Mouse (Mus musculus) induced T-regulatory cell, adult 2 months (primary cell): ENCODE measurements at regions not wholly inside any gene's neighbourhood (a gene's known extent, or its start where the extent isn't known, plus 50 kb on each side); places are given as distances from the start of the nearest gene placed in this dataset.
A peak's percentile ranks its signal among the peaks of the same experiment; 100 is the strongest.
"Not testable (repeated sequence)": the region's sequence is repeated elsewhere in the genome, so short reads cannot be mapped to it uniquely, and the experiment has no call there.

ENCODE experiments used
- DNase-seq: peaks from one replicate; pipeline ENCODE4 v3.0.0-alpha.2; 2012; ENCODE audit warnings: low read depth

- not testable (repeated sequence) for DNase-seq
These were observed 200.8 kb downstream of the Gm21738 start for GRCm38 (mm10) chr14:19217916-19218315.

GRCm38 (mm10) chr14:19208507-19208906 lies 210.2 kb downstream of the Gm21738 start:
- no peak for DNase-seq

DNA sequence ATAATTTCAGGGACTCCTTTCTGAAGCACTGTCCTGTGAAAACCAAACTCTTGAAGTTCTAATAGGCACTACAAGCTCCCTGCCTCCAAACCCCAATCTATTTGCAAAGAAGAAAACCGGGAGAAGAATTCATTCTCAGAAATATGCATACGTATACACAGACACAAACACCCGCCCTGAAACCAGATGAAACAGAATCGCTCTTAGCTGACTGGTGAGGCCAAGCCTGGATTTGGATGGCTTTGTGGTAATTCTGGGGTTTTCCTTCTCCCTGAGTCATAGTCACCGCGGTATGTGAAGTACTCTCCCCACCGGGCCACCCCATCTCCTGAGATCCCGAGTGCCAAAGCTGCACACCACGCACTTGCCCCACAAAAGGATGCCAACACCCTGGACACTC lies 238.5 kb downstream of the Gm21738 start:
- DNase-seq = not testable (repeated sequence)

DNA sequence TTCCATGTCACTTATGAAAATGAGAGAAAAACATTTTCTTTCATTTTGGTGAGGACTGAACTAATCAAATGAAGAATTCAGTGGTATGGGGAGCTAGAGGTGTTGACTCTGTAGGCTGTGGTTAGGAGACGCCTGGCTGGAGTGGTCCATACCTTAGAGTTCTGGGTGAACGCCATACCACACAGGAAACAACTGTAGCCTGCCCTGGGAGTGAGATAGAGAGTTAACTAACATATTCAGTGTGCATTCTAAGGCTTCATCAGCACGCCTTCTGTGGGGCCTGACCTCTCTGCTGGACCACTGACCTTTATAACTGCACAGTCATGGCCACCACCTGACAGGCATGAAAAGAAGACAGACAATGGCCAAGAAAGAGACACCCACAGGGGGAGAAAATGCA lies 240.7 kb downstream of the Gm21738 start:
- not testable (repeated sequence) for DNase-seq

DNA sequence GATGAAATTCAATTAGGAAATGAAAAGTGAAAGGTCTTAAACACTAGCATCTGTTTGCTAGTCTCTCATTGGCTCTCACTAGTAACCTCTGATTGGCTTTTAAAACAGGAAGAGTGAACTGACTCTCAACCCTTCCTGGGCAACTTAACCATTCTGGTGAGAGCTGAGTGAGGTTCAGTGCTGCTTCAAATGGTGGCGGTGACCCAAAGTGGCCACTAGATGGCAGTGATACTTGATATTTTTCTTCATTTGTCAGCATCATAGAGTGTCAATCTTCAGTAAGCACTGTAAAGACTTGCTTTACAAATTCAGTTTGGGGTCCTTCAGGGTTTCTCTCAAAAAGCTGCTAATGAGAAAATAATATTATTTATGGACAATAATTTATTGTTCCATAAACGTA lies 243.4 kb downstream of the Gm21738 start:
- peak; percentile 23 for DNase-seq

DNA sequence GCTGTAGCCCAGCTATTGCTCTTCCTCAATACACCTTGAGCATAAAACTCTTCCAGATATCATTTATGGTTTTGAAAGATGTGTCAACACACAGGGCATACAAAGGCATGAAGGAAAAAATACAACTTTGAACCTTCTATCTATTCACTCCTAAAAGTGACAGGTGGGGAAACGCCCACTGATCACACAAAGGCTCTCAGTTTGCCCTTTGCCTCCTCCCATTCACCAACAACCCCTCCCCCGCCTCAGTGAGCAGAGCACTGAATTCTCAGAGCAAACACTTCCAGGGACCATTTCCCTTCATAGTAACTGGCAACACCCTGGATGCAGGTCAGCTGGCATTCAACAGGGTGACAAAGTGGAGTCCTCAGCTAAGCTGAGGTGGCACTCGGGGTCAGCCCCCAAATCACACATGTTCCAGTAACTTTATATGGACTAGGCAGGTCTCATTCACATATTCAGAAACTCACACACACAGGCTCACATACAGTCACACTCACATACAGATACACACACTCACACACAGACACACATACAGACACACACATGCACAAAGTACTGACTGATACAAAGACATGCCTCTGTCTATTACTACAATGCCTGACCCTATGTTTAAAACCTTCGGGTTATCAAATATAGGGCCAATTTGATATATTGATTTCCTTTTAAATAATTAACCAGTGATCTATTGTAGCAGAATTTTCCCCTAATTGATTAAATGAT lies 248.3 kb downstream of the Gm21738 start:
- not testable (repeated sequence) for DNase-seq

DNA sequence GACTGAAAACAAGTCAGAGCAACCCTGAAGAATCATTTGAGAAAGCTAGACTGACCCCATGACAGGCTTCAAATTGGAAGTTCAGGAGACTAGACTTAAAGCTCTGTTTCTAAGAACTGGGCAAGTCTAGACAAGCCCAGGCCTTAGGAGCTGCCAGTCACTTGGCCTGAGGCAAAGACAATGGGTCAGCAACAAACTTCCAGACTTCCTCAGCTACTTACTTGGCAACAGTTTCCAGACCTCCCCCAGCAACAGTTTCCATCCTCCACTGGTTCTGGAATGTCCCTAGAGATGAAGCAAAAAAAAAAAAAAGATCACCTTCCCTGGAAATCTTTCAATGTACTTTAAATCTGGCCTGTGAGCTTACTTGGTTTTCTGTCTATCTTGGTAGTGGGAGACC lies 251.9 kb downstream of the Gm21738 start:
- no peak for DNase-seq

- not testable (repeated sequence) for DNase-seq
These were observed 245.8 kb upstream of the Ube2e2 start for GRCm38 (mm10) chr14:19139875-19140274.

DNA sequence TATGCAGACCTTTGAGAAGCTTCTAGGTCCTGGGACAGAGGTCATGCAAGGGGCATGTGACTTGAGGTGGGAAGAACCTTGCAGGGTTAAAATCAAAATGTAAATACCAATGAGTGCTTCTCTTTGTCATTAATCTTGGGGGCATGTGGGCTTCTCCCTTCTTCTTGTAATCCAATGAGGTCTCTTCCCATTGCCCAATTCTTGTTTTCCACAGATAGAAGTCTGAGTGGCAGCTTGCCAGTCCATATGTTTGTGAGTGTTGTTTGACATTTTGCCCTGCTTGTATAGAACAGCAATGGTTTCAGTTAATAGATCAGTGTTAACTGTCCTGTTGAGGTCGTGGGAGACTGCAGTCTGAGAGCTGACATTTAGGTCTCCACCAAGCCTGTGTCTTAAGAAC lies 237.5 kb upstream of the Ube2e2 start:
- DNase-seq = no peak
